Mouse (Mus musculus) neural tube, embryonic 14.5 days (tissue): Measurements from ENCODE around the gene Phf11d. TPM values are rescaled to one million over a fixed set of nuclear protein-coding genes. Genes with fewer than 3 reads are reported as not detected.
"Not testable (repeated sequence)": the region's sequence is repeated elsewhere in the genome, so short reads cannot be mapped to it uniquely, and the experiment has no call there.

Experiments
- ATAC-seq: fragments of 200-750 bp; cut with Nextera tagmentation; 2 replicates; pipeline ENCODE4 v1.8.0; 2017; ENCODE audit warnings: low read depth, mild to moderate bottlenecking, moderate TSS enrichment, moderate library complexity
- H3K27ac ChIP-seq: fragments of 300-500 bp; sonication (generic); 2 replicates; pipeline ENCODE4 v1.5.1; 2014; ENCODE audit warnings: low read depth, mild to moderate bottlenecking, control low read depth, low read length, moderate library complexity, mixed read lengths
- H3K27me3 ChIP-seq: fragments of 300-500 bp; sonication (generic); 2 replicates; pipeline ENCODE4 v1.6.1; 2014; ENCODE audit warnings: low read length; ENCODE audit not compliant: control insufficient read depth, insufficient read depth
- H3K36me3 ChIP-seq: fragments of 300-500 bp; sonication (generic); 2 replicates; pipeline ENCODE4 v1.6.1; 2014; ENCODE audit warnings: low read length, mixed read lengths; ENCODE audit not compliant: control insufficient read depth, insufficient read depth
- H3K4me1 ChIP-seq: fragments of 300-500 bp; sonication (generic); 2 replicates; pipeline ENCODE4 v1.6.1; 2014; ENCODE audit warnings: low read length; ENCODE audit not compliant: control insufficient read depth, insufficient read depth
- H3K4me2 ChIP-seq: fragments of 300-500 bp; sonication (generic); 2 replicates; pipeline ENCODE4 v1.6.1; 2014; ENCODE audit warnings: mild to moderate bottlenecking, low read depth, low read length, control low read depth
- H3K4me3 ChIP-seq: fragments of 300-500 bp; sonication (generic); 2 replicates; pipeline ENCODE4 v1.5.1; 2014; ENCODE audit warnings: low read depth, low read length, control low read depth, mixed read lengths
- H3K9ac ChIP-seq: fragments of 300-500 bp; sonication (generic); replicated peaks from 2 replicates; pipeline ENCODE4 v1.6.1; 2014; ENCODE audit warnings: low read depth, mild to moderate bottlenecking, control low read depth, low read length, mixed read lengths
- H3K9me3 ChIP-seq: fragments of 300-500 bp; sonication (generic); 2 replicates; pipeline ENCODE4 v1.6.1; 2016; ENCODE audit warnings: low read length; ENCODE audit not compliant: control insufficient read depth
- WGBS: fragments of 180-500 bp; shearing (Covaris S2); extraction: QIAGEN DNeasy Blood & Tissue Kit; methylation state at CpG from one replicate; pipeline ENCODE4 v1.1.7; 2014; 5-methylcytosine and 5-hydroxymethylcytosine counted together
- polyA plus RNA-seq: library from polyadenylated mRNA; unstranded; fragments of >200 nt; fragmentation: Nextera tagmentation; extraction: Ambion mirVana; gene quantifications from 2 replicates; pipeline ENCODE4 v1.2.1, GENCODE M21; 2014

The Phf11d gene
- polyA plus RNA-seq, 1 experiment from 2014 or later = 0.13 TPM

DNA sequence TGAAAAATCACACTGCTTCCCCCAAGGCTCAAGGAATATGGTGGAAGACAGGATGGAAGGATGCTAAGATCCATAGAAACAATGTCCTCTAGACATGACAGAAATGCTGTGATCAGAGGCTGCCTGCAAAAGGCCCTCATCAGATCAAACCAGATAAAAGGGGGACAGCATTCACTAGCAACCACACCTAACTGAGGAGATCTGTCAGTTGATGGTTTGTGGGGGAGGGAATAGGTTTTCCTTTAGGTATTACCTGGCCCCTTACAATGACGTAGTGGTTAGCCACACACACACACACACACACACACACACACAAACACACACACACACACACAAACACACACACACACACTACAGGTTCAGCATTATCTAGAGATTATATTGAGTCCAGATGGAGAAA lies 25.7 kb downstream of the Phf11d start:
- H3K36me3 ChIP-seq = no peaks in the 10 kb centered on the region
- 100% methylated on average over 1 of the region's 1 CpGs for WGBS
- no peak for ATAC-seq
- H3K4me2 ChIP-seq = no peak overlapping the region
- H3K9me3 ChIP-seq = no peaks in the 10 kb centered on the region
- no peaks in the 10 kb centered on the region for H3K27me3 ChIP-seq
- no peak overlapping the region for H3K27ac ChIP-seq
- H3K9ac ChIP-seq = no peak overlapping the region
- H3K4me1 ChIP-seq = no peaks in the 10 kb centered on the region
- no peak overlapping the region for H3K4me3 ChIP-seq

- 91% methylated on average over 3 of the region's 3 CpGs for WGBS
- H3K4me3 ChIP-seq, H3K36me3 ChIP-seq, H3K4me1 ChIP-seq, H3K9ac ChIP-seq, H3K9me3 ChIP-seq, H3K27ac ChIP-seq, ATAC-seq, H3K4me2 ChIP-seq, H3K27me3 ChIP-seq: not testable (repeated sequence)
Observed at GRCm38 (mm10) chr14:59336056-59336455, 29.2 kb downstream of the Phf11d start.

DNA sequence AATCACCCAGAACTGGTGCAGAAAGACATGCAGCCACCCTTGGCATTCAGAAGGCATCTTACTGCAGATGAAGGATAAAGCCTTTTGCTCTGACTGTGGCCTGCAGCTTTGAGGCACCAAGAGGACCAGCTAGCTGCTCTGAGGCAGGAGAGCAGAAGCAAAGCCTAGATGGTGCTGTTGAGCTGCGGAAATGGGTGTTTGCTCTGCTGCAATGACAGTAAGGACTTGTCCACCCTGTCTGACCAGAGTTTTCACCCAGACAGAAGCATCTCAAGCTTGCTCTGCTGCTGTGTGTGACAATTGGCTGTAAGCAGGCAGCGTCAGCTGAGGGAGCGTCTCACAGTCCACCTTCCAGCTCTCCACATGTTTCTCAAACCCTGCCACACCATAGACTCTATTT lies 34.8 kb downstream of the Phf11d start:
- H3K4me3 ChIP-seq, H3K27me3 ChIP-seq, H3K9me3 ChIP-seq, H3K4me1 ChIP-seq, ATAC-seq, H3K4me2 ChIP-seq, H3K27ac ChIP-seq, H3K36me3 ChIP-seq, H3K9ac ChIP-seq: not testable (repeated sequence)
- 81% methylated on average over 3 of the region's 3 CpGs for WGBS

GRCm38 (mm10) chr14:59319970-59320369 lies 45.3 kb downstream of the Phf11d start:
- H3K36me3 ChIP-seq, H3K4me2 ChIP-seq, H3K27ac ChIP-seq, H3K9me3 ChIP-seq, H3K4me3 ChIP-seq, H3K27me3 ChIP-seq, H3K4me1 ChIP-seq, ATAC-seq, H3K9ac ChIP-seq: not testable (repeated sequence)
- 83% methylated on average over 6 of the region's 6 CpGs for WGBS

- WGBS = 79% methylated on average over 3 of the region's 3 CpGs
- not testable (repeated sequence) for H3K9me3 ChIP-seq, ATAC-seq
Observed at GRCm38 (mm10) chr14:59319036-59319435, 46.2 kb downstream of the Phf11d start.

More at GRCm38 (mm10) chr14:59319036-59319435, 46.2 kb downstream of the Phf11d start:
- H3K4me1 ChIP-seq, H3K9ac ChIP-seq, H3K4me3 ChIP-seq, H3K4me2 ChIP-seq, H3K27ac ChIP-seq, H3K27me3 ChIP-seq, H3K36me3 ChIP-seq: not testable (repeated sequence)

Other genes with a start within 250 kb of the Phf11d start
- gene 1700129C05Rik, start 222.6 kb downstream of the Phf11d start, polyA plus RNA-seq = not detected in 2 replicates
- gene Gm5142, start 186.7 kb downstream of the Phf11d start, polyA plus RNA-seq = not detected in 2 replicates
- 50.1 and 68.7 TPM in 2 replicates for gene Rcbtb1, start 164.3 kb downstream of the Phf11d start, polyA plus RNA-seq
- 0.32 TPM in 1 of 2 replicates, not detected in the other for gene Gm6904, start 105.3 kb downstream of the Phf11d start, polyA plus RNA-seq
- gene Phf11a, start 67.9 kb downstream of the Phf11d start, polyA plus RNA-seq = not detected in 2 replicates
- gene Phf11b, start 24.1 kb downstream of the Phf11d start, polyA plus RNA-seq = not detected in 2 replicates
- gene Phf11c, start 29.9 kb upstream of the Phf11d start, polyA plus RNA-seq = 0.28 and 0.31 TPM in 2 replicates
- 6.5 and 8.8 TPM in 2 replicates for gene Setdb2, start 75.4 kb upstream of the Phf11d start, polyA plus RNA-seq
- 20.3 and 23.8 TPM in 2 replicates for gene Cab39l, start 75.5 kb upstream of the Phf11d start, polyA plus RNA-seq
- 38.3 and 40.3 TPM in 2 replicates for gene Cdadc1, start 232.5 kb upstream of the Phf11d start, polyA plus RNA-seq